In the genomic region with DNA sequence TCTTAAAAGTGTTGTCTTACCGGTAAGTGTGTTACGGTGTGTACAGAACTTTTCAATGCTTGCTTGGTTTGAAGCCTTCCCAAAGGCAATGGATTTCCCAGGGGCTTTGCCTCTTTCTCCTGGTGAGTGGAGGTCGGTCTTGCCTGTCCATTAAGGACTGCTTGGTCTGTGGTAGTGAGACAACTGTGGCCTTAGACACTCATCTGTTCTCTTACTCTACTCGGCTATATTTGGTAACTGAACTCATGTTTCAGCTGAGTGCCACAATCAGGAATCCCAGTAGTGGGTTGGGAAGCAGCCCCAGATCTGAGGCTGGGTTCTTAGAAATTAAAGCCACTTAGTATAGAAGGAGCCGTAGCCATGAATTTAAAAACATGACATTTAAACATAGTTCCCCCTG, we compare ENCODE assay signal across 9 mouse cellular contexts. TPM values are rescaled to one million over a fixed set of nuclear protein-coding genes. Genes with fewer than 3 reads are reported as not detected.
DNase-seq lines count a peak whose midpoint lies in the region; ATAC-seq and TF ChIP-seq lines count a peak whose summit lies in the region.
"Had no signal": no experiment of that assay in that cellular context is flagged by ENCODE, and none has a peak within 500 bp of the region (broad histone marks: within the 10 kb centered on the region; RNA-seq: fewer than 3 reads in every experiment).

TSS of gene Palld (minus strand) at position 170 of the 400 bp plus-strand sequence.

- H3K36me3 ChIP-seq in spleen, adult 2 months (ENCODE audit: control insufficient read depth, insufficient read depth, low read length), result no peaks in the 10 kb centered on the region
- no peaks in the 10 kb centered on the region for H3K36me3 ChIP-seq in hindbrain, embryonic 15.5 days
- H3K36me3 ChIP-seq in stomach, embryonic 15.5 days, result no peaks in the 10 kb centered on the region
- H3K36me3 ChIP-seq: liver, embryonic 15.5 days had no signal

- H3K4me1 ChIP-seq in spleen, adult 2 months (ENCODE audit: control insufficient read depth, insufficient read depth, insufficient read length), result no peaks in the 10 kb centered on the region
- no peaks in the 10 kb centered on the region for H3K4me1 ChIP-seq in hindbrain, embryonic 15.5 days (replicated peaks)
- H3K4me1 ChIP-seq in stomach, embryonic 15.5 days, result no peaks in the 10 kb centered on the region
- no peaks in the 10 kb centered on the region for H3K4me1 ChIP-seq in cerebellum, adult 2 months (ENCODE audit: control insufficient read depth, insufficient read depth, low read length)
- H3K4me1 ChIP-seq: liver, embryonic 15.5 days had no signal

- no peaks in the 10 kb centered on the region for H3K9me3 ChIP-seq in hindbrain, embryonic 15.5 days
- no peaks in the 10 kb centered on the region for H3K9me3 ChIP-seq in stomach, embryonic 15.5 days
- H3K9me3 ChIP-seq: liver, embryonic 15.5 days had no signal

- DNase-seq in spleen, adult 2 months (ENCODE audit: low read depth in 1 of 2, low spot score in 2 of 2), result no peak
- no peak for DNase-seq in spleen, adult 18-20 months
- no peak for DNase-seq in gastrocnemius, postnatal 10 days
- no peak for DNase-seq in urinary bladder, postnatal 25 days (ENCODE audit: low spot score)
- no peak for DNase-seq in T-cell, adult 2 months (ENCODE audit: low spot score)
- DNase-seq in cerebellum, adult 2 months, result no peak

- 86% methylated on average over 5 of the region's 5 CpGs for WGBS in spleen, adult 2 months
- 87% methylated on average over 5 of the region's 5 CpGs for WGBS in hindbrain, embryonic 15.5 days
- whole genome bisulfite sequencing in stomach, embryonic 15.5 days, result 77% methylated on average over 5 of the region's 5 CpGs
- 71% methylated on average over 5 of the region's 5 CpGs for WGBS in cerebellum, adult 2 months

- no peak for ATAC-seq in hindbrain, embryonic 15.5 days (ENCODE audit: low FRiP score, low read depth)
- no peak for ATAC-seq in stomach, embryonic 15.5 days (ENCODE audit: insufficient read depth, low FRiP score, low read depth)

- H3K27ac ChIP-seq in spleen, adult 2 months (ENCODE audit: insufficient read depth, low read length), result no peak within 1 kb of the TSS
- no peak within 1 kb of the TSS for H3K27ac ChIP-seq in hindbrain, embryonic 15.5 days (replicated peaks)
- no peak within 1 kb of the TSS for H3K27ac ChIP-seq in stomach, embryonic 15.5 days
- H3K27ac ChIP-seq in cerebellum, adult 2 months (ENCODE audit: insufficient read depth, low read length), result no peak within 1 kb of the TSS
- H3K27ac ChIP-seq: liver, embryonic 15.5 days had no signal

- H3K4me2 ChIP-seq in hindbrain, embryonic 15.5 days, result no peak within 1 kb of the TSS
- H3K4me2 ChIP-seq in stomach, embryonic 15.5 days, result no peak within 1 kb of the TSS
- H3K4me2 ChIP-seq: liver, embryonic 15.5 days had no signal

- no peak for TF ChIP-seq CTCF in spleen, adult 2 months (IDR thresholded peaks at IDR 0.05; ENCODE audit: extremely low read depth, insufficient read depth, insufficient read length, insufficient replicate concordance)
- no peak for TF ChIP-seq CTCF in cerebellum, adult 2 months (IDR thresholded peaks at IDR 0.05; ENCODE audit: borderline replicate concordance, insufficient read depth, low read depth, low read length)

- H3K27me3 ChIP-seq in spleen, adult 2 months (ENCODE audit: control insufficient read depth, insufficient read depth, low read length), result no peaks in the 10 kb centered on the region
- H3K27me3 ChIP-seq in hindbrain, embryonic 15.5 days, result no peaks in the 10 kb centered on the region
- H3K27me3 ChIP-seq in stomach, embryonic 15.5 days (replicated peaks), result no peaks in the 10 kb centered on the region
- H3K27me3 ChIP-seq in cerebellum, adult 2 months (ENCODE audit: control insufficient read depth, insufficient read depth, low read length), result no peaks in the 10 kb centered on the region
- H3K27me3 ChIP-seq: liver, embryonic 15.5 days had no signal

- no peak within 1 kb of the TSS for H3K9ac ChIP-seq in hindbrain, embryonic 15.5 days
- no peak within 1 kb of the TSS for H3K9ac ChIP-seq in stomach, embryonic 15.5 days
- H3K9ac ChIP-seq: liver, embryonic 15.5 days had no signal

- H3K4me3 ChIP-seq in spleen, adult 2 months (ENCODE audit: extremely low read depth, insufficient read depth, insufficient read length), result no peak within 1 kb of the TSS
- H3K4me3 ChIP-seq in hindbrain, embryonic 15.5 days, result no peak within 1 kb of the TSS
- H3K4me3 ChIP-seq in stomach, embryonic 15.5 days (replicated peaks), result no peak within 1 kb of the TSS
- no peak within 1 kb of the TSS for H3K4me3 ChIP-seq in cerebellum, adult 2 months (replicated peaks; ENCODE audit: insufficient read depth, low read depth, low read length)
- H3K4me3 ChIP-seq: liver, embryonic 15.5 days had no signal

- TF ChIP-seq POLR2A in spleen, adult 2 months (IDR thresholded peaks at IDR 0.05; ENCODE audit: low read depth, low read length), result no peak
- no peak for TF ChIP-seq POLR2A in cerebellum, adult 2 months (IDR thresholded peaks at IDR 0.05; ENCODE audit: borderline replicate concordance, insufficient read depth, low read length)

RNA-seq across cellular contexts. Expression of gene Palld, which starts in this region (rescaled TPM):
- polyA plus RNA-seq in spleen, adult 2 months (2012; rRNA removed), result 13.4 and 19.1 TPM in 2 replicates
- 100 to 1,000 TPM; 148 to 150 TPM for total RNA-seq in gastrocnemius, postnatal 10 days (2021)
- polyA plus RNA-seq in hindbrain, embryonic 15.5 days (2015; fragmentation: Nextera tagmentation; extraction: Ambion mirVana), result 18.1 and 20.6 TPM in 2 replicates
- polyA plus RNA-seq in stomach, embryonic 15.5 days (2015; fragmentation: Nextera tagmentation; extraction: Ambion mirVana), result 95.5 and 103 TPM in 2 replicates
- polyA plus RNA-seq in cerebellum, adult 2 months (2012; rRNA removed), result 5.1 and 5.5 TPM in 2 replicates
